Mouse (Mus musculus) lung, postnatal 0 days (tissue): ENCODE data around the gene D5Ertd579e.

ENCODE experiments used
- CTCF ChIP-seq: IDR thresholded peaks from 2 replicates; pipeline ENCODE4 v1.5.1; 2016; ENCODE audit warnings: antibody characterized with exemption, mild to moderate bottlenecking
- EP300 ChIP-seq: IDR thresholded peaks from 2 replicates; pipeline ENCODE4 v1.6.1; 2016; ENCODE audit warnings: antibody characterized with exemption, mild to moderate bottlenecking, control low read depth

DNA sequence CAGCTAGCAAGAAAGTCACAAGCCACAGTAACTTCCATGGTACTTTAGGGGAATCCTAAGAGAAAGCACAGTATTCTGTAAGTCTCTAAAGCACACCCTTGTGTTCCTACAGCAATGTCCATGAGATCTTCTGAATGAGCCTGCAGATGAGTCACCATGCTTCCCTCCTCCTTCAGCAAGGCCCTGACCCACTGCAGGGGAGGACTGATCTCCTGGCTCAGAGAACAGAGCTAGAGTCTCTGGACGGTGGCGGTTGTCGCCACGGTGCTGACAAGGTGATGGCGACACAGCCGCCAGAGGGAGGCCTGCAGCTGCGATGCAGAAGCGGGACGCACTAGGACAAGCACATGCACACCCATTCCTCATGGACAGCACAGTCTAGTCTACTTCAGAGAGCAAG is 93.8 kb downstream of the D5Ertd579e start:
- TF ChIP-seq CTCF: no peak
- no peak for TF ChIP-seq EP300
